Mouse (Mus musculus): Measurements from ENCODE around the gene Jrkl.

The Jrkl gene

GRCm38 (mm10) chr9:13245481-13245880 is at the start of gene Jrkl:
Gene Jrkl, minus strand, starts transcription at chr9:13245829.
- in situ Hi-C loops (cut with MboI) = no loop called here

GRCm38 (mm10) chr9:13287482-13287881 is 41.9 kb upstream of the Jrkl start:
- in situ Hi-C loops (cut with MboI) = no loop called here

GRCm38 (mm10) chr9:13273219-13273618 is 27.6 kb upstream of the Jrkl start:
- in situ Hi-C loops (cut with MboI) = no loop called here

DNA sequence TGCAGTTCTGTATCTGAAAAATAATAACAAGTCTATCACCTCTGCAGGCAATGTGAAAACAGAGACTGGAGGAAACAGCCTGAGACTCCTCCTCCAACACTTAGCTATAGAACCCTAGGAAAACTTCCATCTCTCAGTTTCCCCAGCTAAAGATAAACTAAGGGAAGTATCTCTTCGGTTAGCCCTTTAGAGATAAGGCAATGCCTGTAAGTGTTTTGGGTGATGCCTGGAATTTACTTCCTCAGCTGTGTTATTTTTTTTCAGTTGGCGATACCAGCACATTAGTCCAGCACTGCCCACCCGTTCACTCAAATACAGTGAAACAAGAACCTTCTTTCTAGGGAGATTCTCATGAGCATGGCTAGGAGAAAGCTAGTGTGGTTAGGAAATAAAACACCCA is 15.4 kb upstream of the Jrkl start:
- in situ Hi-C loops (cut with MboI) = no loop called here

DNA sequence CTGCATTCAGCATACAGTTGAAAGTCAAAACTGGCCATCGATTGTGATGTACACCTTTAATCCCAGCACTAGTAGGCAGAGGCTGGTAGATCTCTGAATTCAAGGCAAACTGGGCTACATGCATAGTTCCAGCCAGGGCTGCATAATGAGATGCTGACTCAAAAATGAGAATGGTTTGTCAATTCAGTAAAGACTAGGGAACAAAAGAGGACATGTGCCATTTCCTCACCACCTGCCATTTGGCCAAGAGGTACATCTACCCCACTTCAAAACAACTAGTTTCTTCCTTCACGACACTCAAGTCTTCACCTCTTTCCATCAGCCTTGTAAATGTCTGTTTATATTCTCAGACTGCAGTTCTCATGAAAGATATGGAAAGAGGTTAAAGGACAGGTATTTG is 12.5 kb upstream of the Jrkl start:
- in situ Hi-C loops (cut with MboI) = no loop called here

GRCm38 (mm10) chr9:13256726-13257125 is 11.1 kb upstream of the Jrkl start:
- in situ Hi-C loops (cut with MboI) = no loop called here

DNA sequence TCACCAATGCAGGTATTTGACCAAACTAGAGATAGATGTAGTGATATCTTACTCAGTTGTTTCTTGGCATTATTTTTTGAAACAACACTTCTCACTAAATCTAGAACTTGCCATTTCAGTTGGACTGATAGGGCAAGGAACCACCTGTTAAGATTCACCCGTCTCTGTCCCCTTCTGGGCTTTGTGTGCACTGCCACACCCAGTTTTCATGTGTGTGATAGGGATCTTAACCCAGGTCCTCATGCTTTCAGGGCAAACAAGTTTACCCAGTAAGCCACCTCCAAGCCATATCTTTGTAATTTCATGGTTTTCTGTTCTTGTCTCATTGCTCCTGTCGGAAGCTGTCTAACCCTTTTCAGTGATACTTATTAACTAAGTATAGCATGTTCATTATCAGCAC is 5.6 kb upstream of the Jrkl start:
- in situ Hi-C loops (cut with MboI) = no loop called here

- in situ Hi-C loops (cut with MboI) = no loop called here
Observed at GRCm38 (mm10) chr9:13248104-13248503, 2.5 kb upstream of the Jrkl start.

GRCm38 (mm10) chr9:13246815-13247638 is 1.4 kb upstream of the Jrkl start, which contains the start of gene Ccdc82:
Gene Ccdc82, plus strand, starts transcription at chr9:13246955.
- in situ Hi-C loops (cut with MboI) = no loop called here

- in situ Hi-C loops (cut with MboI) = no loop called here
Observed at GRCm38 (mm10) chr9:13242321-13242720, 3.3 kb downstream of the Jrkl start.

DNA sequence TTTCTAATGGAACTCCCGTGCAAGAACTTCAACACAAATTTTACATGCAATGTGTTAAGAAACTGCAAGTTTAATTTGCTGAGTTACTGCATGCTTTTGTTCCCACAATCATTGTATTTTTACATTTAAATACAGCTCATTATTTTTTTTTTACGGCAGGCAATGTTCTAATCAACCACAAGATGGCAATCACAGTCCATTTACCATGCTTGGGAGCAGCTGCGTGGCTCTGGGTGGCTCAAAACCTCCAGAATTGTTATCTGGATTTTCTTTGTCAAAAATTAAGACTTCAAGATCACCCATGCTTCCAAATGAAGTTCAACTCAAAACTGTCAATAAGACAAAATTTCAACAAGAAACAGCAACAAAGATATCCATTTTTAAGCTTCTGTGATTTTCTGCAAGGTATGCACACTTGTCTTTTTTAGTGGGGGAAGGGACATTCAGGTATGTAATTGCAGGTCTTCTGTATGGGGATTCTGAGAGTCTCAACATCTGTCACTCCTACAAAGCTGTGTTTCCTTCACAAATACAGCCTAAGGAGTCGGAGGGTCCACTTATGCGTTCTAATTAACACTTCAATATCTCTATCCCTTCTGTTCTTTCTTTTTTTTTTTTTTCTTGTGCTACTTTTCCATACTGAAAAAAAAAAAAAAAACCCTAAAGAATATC is 13.9 kb downstream of the Jrkl start:
- in situ Hi-C loops (cut with MboI) = loop anchor here (10.0 kb wide), 1 partner anchor 483 kb away; no protein-coding TSS in a partner anchor

DNA sequence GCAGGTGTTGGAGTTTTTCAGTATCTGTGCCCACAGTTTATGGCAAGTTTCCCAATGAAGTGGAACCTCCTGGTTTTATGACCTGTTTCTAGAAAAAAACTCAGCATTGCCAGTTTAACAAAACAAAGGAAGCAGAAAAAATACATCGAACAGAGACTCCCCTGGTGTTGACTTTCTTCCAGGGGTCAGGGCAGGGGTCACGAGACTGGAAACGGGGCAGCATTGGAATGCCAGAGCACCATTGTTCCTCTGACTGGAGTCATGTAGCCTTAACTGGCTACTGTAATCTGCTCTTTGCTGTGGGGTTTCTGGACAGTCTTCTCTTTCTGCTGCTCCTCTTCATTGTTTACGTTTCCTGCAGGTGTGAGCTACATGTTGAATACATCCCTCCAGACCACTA is 15.1 kb downstream of the Jrkl start:
- in situ Hi-C loops (cut with MboI) = loop anchor here (10.0 kb wide), 1 partner anchor 484 kb away; no protein-coding TSS in a partner anchor

DNA sequence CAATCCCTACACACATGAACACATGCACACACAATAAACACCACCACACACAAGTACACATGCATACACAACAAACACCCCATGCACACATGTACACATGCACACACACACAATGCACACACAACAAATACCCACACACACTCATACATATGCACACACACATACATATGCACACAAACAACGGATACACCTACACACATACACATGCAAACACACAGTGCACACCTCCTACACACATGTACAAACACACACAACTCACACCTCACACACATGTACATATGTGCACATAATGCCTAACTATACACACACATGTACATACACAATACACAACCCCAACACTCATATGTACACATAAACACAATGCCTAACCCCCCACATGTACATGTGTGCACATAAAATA is 19.8 kb downstream of the Jrkl start:
- in situ Hi-C loops (cut with MboI) = no loop called here

GRCm38 (mm10) chr9:13206369-13206768 is 39.3 kb downstream of the Jrkl start:
- in situ Hi-C loops (cut with MboI) = no loop called here

DNA sequence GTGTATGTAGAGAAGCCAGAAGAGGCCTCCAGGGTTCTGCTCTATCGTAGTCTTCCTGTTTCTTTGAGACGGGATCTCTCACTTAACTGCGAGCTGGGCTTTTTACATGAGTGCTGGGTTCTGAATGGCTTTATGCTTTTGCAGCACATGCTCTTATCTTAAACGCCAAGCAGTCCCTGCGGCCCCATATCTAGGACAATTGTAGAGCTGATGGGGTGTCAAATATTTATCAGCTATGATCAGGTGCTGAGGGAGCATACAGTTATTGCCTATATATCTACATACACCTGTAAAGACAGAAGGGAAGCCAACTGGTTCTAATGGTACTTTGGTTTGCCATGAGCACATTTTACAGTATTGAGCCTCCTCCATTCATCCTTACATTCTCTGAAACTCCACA is 41.9 kb downstream of the Jrkl start:
- in situ Hi-C loops (cut with MboI) = no loop called here

DNA sequence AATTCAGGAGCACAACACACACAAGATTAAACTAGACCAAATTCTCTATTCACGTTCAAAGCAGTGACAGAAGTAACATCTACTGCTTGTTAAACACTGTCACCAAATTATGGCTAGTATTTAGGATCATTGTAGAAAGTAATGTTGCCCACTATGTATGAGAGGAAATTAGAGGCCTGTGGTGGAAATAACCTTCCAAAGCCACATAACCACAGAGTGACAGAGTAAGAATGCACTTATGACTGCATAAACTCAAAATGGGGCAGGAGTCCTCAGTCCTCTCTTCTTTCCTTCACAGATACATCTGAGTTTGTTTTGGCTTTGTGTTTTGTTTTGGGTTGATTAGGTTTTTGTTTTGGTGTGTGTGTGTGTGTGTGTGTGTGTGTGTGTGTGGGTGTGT is 42.5 kb downstream of the Jrkl start:
- in situ Hi-C loops (cut with MboI) = no loop called here

DNA sequence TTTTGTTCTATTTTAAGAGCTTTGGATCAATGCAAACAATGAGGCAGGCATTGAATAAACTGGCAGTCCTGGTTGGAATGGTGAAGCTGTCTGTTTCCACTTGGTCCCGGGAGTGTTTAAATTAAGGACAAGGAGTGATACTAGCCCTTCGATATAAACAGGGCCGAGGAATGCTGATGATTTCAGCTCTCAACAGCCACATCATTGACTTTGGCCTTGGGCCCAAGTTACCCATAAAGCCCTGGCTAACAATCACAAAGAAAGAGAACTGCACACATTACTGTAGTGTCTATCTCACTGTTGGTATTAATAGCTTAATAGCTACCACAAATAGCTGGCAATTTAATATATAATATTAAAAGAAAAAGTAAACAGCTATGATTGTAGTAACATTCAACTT is 45.5 kb downstream of the Jrkl start:
- in situ Hi-C loops (cut with MboI) = no loop called here

GRCm38 (mm10) chr9:13195762-13196161 is 49.9 kb downstream of the Jrkl start:
- in situ Hi-C loops (cut with MboI) = no loop called here

DNA sequence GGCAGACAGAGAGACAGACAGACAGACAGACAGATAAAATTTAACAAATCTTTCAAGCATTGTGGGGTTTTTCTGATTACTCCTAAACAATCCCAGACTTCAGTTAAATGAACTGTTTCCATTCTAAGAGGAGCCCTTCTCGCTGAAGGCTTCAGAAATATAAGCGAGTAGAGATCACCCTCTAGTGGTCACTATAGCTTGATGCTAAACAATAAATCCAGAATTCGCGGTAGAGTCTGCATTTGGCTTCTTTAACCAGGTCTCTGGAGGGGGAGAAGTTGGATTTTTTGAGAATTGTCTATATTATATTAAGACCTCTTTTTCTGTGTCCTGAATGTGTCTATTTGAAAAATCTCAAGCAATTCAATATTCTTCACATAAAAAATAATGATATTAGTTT is 50.4 kb downstream of the Jrkl start:
- in situ Hi-C loops (cut with MboI) = no loop called here

DNA sequence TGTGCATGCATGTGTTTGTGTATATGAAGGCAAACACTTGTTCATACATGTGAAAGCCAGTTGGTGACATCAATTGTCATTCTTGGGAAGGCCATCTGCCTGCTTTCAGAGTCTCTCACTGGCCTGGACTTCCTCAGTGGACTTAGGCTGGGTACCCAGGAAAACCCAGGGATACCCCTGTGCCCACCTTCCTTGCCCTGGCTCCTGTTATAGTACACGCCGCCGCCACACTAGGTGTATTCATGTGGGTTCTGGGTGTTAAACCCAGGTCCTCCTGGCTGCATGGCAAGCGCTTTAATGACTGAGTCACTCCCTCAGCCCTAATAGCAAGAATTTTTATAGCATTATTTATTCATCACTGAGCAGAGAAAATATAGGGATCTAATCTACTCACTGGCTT is 51.0 kb downstream of the Jrkl start:
- in situ Hi-C loops (cut with MboI) = no loop called here

All from mature B cell (primary cell).